Mouse (Mus musculus): Measurements from ENCODE around the gene Atp6v0e2.

- TF ChIP-seq CTCF (IDR thresholded peaks at IDR 0.05; ENCODE audit: low read depth) (no peak), EP300 (IDR thresholded peaks at IDR 0.05; ENCODE audit: low read depth) (no peak)
Measured at GRCm38 (mm10) chr6:48555956-48556355, 18.5 kb downstream of the Atp6v0e2 start.
